Mouse (Mus musculus): ENCODE data around the gene Hnf4a.

DNA sequence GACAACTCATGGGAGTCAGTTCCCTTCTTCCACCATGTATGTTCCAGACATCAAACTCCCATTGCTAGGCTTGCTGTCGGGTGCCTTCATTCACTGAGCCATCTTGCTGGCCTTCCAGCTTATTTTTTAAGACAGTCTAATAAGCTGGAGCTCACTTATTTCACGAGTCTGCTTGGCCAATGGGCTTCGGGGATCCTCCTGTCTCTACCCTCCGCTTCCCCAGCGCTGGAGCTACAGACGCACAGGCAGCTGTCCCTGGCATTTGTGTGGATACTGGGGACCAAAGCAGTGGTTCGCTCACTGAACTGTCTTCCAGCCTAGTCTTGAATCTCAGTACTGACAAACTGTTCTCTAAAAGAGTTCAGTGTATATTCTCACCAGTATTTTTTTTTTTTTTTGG lies 99.6 kb downstream of the Hnf4a start:
- no peak for TF ChIP-seq POLR2A (IDR thresholded peaks at IDR 0.05; ENCODE audit: low read depth, low read length)
- no peak for TF ChIP-seq CTCF (IDR thresholded peaks at IDR 0.05; ENCODE audit: extremely low read depth, insufficient read depth, insufficient read length, insufficient replicate concordance)
